Mouse (Mus musculus): ENCODE measurements around the gene Agbl4.
A peak's percentile ranks its signal among the peaks of the same experiment; 100 is the strongest.

The Agbl4 gene

DNA sequence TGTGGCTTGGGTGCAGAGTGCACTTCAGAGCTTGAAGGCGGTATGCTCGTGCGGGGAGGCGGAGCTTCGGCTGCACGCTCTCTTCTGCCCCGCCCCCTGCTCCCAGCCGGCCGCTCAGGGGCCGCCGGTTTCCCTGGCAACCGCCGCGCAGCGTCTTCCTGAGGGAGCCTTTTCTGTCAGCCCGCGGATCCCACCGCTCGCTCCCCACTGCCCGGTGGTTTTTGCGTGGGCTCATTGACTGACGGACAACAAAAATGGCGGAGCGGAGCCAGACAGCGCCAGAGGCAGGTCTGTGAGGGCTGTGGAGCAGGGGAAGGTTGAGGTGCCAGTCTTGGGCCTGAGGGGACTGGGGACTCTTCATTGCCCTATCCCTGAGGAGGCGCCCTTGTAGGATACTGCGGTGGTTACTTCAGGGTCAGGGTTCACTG, at the start of gene Agbl4:
TSS of gene Agbl4 (plus strand) at position 44 of the 428 bp plus-strand sequence.
- peak; percentile 72 for DNase-seq (ENCODE audit: low spot score)

DNA sequence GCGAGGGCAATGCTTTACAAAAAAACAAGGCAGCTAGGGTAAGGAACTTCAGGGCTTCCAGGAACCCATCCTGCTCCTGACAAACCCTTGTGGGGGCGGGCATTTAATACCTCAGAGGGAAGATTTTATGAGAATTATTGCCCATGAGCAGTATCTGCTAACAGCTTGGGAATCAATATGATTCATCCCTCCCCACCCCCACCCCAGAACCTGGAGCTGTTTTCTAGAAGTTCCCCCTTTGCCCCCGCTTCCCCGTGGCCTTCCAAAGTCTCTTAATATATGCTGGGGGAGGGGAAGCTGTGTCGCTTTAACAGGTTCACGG, 46.6 kb upstream of the Agbl4 start:
- no peak for DNase-seq (ENCODE audit: low spot score)

DNA sequence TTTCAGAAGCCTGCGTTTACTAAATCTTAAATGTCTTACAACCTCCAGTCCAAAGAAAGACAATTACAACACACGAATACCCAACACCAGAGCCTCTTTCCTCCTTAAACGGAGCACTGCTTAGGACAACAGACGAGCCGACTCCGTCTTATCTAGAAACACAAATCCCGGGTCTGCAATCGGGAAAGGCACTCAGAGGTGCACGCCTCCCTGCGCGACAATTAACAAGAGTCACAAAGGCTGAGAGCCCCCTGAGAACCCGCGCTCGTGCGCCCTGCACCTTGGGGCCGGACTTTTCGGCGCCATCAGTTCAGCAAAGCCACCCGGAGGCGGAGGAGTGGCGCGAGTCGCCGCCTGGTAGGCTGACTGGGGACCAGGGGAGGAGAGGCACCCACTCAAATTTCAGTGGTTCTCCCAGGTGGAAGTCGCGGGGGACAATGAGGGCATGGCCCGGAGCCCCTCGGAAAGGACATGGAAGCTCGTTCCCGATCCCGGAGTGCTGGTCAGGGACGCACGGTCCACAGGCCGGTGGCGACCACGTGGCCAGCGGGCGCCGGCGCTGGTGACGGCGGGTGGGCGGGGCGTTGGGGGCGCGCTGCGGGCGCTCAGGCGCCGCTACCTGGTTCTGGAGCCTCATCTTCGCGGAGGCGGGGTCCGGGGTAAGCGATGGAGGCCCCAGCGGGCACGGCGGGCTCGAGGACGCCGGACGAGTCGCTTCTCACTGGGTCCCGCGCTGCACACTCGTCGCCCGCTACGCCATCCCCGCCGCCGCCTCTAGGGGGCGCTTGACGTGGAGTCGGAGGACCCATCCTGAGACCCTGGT, 46.1 kb upstream of the Agbl4 start, which contains the start of gene Elavl4:
TSS of gene Elavl4 (minus strand) at position 732 of the 823 bp plus-strand sequence.
- peak; percentile 69 for DNase-seq (ENCODE audit: low spot score)

DNA sequence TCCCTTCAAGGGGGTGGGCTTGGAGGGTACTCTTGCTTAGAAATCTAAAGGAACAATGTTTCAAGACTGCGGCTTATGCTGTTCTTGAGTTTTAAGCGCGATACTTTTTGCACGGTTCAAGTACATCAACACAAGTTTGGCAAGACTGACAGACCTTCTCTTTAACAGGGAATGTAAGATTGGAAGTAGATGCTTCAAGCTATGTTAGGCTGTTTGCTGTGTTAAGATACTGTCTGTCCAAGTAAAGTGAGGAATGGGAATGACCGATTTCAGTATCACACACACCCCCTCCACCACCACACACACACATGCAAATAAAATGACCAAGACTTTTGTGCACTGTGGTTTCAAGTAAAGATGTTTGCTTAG, 45.5 kb upstream of the Agbl4 start:
- DNase-seq (ENCODE audit: low spot score) = no peak

DNA sequence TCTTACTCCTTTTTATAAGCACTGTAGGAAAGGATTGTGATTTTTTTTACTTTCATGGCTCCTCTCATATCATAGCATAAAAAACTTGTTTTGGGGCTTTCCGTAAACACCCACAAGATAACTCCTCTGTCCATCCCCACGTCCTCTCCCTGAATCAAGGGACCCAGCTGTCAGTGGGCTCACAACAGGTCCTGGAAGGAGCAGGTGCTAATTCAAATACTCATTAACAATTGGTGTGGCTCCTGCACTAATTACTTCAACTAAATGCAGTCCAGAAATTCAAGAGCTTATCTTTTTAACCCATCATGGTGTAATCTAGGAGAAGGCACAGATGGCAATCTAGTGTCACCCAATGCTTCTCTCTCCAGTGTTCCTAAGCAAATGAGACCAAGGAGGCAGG, 36.9 kb upstream of the Agbl4 start:
- no peak for DNase-seq (ENCODE audit: low spot score)

DNA sequence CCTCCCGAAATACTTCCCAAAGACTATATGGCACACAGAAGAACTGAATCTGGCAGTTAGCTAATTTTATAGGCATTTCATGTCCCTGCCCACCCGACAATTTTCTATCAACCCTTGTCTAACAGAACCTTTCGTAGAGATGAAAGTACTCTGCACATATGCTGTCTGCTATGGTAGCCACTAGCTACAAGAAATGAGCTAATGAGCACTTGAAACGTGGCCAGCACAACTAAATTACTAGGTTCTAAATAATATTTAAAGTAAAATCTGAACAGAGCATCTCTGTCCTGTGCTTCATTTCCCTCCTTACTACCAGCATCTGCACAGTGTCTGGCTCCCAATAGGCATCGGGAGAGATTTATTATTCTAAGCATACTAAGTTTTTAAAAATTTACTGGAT, 1.2 kb upstream of the Agbl4 start:
- DNase-seq (ENCODE audit: low spot score) = no peak

DNA sequence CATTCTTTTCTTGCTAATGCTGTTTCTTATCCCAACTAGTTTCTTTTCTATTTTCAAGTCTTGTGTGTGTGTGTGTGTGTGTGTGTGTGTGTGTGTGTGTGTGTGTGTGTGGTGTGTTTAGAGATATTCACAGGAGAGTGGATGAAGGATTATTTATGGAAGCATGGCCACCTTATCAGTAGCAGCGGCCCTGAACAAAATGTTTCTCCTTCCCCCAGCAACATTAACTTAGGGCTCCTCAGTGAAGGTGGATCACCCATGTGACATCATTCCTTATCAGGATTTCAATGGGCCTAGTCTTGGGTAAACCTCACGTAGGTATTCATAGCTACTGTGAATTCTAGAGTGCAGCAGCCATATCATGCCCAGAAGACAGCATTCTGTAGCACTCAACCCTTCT, 22.8 kb downstream of the Agbl4 start:
- no peak for DNase-seq (ENCODE audit: low spot score)

DNA sequence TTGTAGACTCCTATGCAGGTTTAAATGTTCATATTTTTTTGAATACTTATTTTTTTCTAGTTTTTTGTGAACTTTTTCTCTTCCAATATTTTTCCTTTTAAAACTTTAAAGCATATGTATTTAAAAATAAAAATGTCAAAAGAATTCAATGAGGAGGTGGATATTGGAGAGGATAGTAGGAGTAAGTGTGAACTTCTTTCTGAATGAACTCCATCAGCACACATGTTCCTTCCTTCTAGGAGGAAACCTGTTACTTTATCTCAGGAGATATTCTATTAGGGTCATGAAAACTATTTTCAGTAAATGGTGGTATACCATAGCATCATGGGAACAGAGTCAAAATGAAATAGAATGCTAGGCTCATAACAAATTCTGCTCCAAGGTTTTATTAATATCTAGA, 30.2 kb downstream of the Agbl4 start:
- no peak for DNase-seq (ENCODE audit: low spot score)

DNA sequence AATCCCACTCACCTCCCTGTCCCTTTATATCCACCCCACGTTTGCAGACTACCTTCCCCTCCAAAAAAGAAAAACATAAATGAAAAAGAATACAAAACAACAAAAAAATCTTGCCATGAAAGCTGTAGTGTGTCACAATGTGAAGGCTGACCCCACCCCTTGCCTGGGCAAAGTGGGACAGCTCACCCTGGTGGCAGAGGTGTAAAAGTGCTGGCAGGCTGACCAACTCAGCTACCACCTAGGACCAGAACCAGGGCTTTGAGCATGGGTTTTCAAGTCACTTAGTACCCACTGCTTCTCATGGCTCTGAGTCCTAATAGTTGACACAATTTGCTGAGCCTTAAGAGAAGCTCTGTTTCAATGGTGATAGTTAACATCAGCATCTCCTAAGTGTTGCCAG, 96.9 kb downstream of the Agbl4 start:
- peak; percentile 5 for DNase-seq (ENCODE audit: low spot score)

DNA sequence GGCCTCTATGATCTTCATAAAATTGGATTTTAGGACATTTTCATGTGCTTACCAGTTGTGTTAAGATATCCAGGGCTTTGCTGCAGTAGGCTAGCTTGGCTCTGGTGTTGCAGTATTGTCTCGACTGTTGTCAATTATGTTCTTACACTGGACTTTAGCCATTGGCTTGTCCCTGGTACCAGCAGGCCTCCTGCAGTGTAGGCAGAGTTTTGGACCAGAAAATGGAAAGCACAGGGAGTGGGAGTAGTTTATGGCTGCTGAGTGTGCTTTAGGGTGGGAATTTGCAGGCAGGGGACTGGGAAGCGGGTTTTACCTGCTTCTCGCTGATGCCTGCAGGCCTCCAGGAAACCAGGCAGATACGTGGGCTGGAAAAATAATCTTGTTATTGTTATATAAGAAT, 132.3 kb downstream of the Agbl4 start:
- DNase-seq (ENCODE audit: low spot score) = no peak

DNA sequence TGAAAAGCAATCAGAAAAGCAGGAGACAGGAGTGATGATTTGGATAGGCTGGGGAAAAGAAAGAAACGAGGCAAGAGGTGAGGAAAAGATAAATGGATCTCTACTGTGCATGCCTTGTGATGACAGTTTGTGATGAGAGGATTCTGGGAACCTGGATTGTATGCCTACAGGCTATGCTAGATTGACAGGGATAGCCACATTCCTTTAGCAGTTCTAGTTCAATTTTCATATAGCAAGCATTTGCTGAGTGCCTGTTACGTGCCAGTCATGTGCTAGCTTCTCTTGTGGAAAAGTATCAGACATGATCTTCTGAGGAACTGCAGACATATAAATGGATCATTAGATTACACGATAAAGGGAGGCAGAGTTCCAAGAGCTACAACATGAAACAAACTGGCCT, 151.8 kb downstream of the Agbl4 start:
- DNase-seq (ENCODE audit: low spot score) = no peak

DNA sequence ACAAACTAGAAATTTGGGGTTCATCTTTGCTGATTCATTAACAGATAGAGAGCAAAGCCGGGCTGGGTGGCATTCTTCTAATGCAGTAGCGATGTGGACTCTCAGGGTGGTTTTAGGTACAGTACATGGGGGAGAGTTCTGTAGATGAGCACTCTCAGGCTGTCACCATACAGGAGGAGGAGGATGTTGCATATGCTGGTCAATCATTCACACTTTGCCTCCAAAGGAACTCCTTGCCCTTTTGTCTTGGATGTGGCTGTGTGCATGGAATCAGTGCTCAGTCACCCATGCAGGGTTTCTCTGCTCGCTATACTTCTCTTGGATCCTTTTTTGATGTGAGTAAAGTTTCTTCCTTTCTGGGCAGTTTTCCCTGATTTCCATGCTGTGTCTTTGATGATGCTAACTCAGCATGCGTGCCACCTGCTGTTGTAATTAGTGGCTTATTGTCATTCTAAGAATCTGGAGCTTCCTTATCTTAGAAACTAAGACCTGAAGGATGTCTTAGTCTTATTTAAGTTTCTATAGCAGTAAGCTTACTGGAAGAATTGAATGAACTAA, 200.3 kb downstream of the Agbl4 start:
- DNase-seq (ENCODE audit: low spot score) = no peak

DNA sequence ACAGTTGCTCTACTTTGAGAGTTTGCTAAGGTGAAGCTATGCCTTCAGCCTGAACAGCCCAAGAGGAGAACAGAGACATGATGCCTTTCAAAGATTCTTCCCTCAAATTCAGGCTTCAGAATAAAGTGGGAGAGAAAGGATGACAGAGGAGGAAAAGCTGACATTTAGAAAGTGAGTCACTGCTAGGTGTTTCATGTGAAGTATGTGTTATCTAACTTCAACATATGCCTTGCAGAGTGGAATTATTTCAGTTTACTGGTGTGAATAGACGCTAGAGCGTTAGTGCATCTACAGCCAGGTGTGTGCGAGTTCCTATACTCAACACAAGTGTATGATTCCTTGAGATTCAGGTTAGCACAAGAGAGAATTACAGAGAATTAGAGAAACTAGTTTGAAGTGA, 244.0 kb downstream of the Agbl4 start:
- DNase-seq (ENCODE audit: low spot score) = no peak

DNA sequence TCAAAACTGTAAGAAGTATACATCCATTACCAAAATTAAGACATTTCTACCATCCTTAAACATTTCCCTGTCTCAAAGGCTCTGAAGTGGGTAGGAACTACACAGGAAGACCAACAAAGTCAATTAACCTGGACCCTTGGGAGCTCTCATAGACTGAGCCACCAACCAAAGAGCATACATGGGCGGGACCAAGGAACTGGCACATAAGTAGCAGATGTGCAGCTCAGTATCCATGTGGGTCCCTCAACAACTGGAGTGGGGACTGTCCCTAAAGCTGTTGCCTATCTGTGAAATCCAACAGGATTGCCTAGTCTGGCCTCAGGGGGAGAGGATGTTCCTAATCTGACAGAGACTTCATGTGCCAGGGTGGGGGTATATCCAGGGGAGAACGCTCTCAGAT, 265.5 kb downstream of the Agbl4 start:
- no peak for DNase-seq (ENCODE audit: low spot score)

DNA sequence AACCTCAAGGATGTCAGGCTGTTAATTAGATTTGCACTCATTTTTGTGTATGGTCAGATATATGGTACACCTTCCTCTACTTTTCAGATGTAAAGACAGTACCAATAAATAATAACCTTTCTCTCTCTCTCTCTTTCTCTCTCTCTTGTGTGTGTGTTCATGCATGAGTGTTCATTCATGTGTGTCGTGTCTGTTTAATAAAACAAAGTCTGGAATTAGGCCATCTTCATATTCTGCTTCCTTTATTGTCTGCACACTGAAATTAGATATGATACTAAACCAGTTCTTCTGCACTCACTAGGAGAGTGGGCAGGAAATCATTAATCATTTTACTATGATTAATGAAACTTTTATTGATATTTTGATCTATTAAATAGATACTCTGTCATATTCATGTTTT, 276.7 kb downstream of the Agbl4 start:
- DNase-seq (ENCODE audit: low spot score) = no peak

DNA sequence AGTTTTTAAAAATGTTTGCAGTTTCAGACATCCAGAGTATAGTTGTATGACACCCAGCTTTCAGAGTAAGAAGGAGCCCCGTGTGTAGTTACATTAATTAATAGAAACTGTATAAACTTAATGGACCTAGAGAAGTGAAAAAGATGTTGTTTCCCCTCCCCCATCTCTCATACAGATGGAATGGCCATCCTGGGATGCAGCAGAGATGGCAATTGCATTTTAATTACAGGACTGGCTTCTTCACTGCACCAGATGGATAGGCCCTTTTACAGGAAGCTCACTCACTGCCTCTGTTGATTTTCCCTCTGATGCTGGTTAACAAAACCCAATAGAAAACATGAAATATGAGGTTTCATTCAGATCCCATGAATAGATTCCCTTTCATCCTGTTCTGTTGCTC, 337.7 kb downstream of the Agbl4 start:
- DNase-seq (ENCODE audit: low spot score) = no peak

DNA sequence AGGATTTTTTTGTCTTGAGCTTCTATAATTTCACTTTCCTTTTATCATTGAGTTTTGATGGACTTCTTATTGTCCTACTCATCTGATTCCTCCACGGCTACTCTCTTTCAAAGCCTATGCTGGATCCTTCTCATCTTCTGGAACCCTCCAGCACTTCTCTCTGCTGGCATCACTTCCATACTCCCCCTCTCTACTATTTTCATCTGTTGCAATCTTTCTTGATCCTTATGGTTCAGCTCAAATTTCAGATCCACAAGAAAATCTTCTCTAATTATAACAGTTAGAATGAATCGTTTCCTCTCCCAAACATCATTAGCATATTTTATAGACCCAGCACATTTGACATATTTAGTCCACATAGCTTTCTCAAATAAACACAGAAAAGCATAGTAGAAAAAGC, 360.5 kb downstream of the Agbl4 start:
- no peak for DNase-seq (ENCODE audit: low spot score)

DNA sequence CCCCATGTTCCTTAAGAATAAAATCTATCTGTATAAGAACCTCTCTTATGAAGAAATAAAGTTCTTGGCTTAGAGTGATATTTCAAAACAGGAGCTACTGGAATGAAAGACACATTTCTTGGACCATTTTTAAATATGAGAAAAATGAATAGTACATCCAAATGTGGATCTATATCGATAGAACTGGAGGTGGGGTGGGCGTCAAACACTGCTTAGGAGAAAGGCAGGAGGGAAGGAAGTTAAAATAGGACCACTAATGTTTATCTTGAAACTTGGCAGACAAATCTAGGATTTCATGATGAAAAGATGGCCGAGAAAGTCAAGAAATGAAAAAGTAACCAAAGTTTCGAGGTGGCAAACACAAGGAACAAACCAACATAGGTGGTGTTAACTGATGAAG, 391.1 kb downstream of the Agbl4 start:
- no peak for DNase-seq (ENCODE audit: low spot score)

DNA sequence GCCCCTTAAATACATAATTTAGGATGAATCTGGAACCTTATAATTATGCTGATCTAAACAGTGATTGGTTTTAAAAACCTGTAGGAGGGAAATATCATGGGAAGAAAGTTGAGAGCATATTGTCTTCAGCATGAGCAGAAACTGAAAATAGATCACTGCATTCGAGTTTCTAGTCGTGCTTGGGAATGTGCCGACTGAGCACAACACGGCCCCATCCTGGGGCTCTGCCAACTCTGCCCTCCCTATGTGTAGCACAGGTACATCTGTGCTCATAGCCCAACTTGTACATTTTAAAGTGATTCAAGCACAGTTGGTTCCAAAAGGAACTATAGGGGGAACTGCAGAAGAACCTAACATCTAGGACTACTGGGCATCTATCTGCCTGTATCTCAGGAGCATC, 402.4 kb downstream of the Agbl4 start:
- DNase-seq (ENCODE audit: low spot score) = no peak

DNA sequence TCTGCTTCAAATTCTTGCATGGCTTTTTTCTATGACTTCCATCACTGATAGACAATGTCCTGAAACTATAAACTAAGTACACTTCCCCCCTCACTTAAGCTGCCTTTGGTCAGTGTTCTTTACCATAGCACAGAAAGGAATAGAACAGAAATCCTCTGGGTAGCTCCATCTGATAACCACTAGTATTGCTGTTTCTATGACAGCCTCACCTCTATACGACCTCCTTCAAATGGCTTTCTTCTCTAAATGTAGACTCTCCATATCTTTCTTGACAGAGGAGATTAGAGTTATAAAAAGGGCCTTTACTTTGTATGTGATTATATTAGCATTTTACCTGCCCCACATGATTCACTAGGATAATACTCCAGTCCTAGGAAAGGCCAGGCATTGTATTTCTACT, 413.5 kb downstream of the Agbl4 start:
- no peak for DNase-seq (ENCODE audit: low spot score)

DNA sequence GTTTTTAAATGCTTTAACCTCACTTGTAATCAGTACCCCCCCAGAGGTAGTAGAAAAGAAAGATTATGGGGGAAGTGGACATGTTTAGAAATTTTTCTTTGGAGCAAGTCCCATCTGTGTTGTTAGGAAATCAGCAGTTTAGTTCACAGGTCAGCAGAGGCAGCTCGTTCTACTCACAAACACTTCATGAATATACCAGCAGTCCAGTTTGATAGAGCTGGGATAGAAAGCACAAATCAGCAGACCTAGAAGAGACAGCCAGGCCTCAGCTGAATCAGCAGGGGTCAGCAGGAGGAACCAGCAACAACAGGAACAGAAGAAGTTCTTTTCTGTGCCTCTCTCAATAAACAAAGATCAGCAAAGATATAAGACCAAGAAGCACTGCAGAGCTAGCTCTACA, 435.3 kb downstream of the Agbl4 start:
- no peak for DNase-seq (ENCODE audit: low spot score)

DNA sequence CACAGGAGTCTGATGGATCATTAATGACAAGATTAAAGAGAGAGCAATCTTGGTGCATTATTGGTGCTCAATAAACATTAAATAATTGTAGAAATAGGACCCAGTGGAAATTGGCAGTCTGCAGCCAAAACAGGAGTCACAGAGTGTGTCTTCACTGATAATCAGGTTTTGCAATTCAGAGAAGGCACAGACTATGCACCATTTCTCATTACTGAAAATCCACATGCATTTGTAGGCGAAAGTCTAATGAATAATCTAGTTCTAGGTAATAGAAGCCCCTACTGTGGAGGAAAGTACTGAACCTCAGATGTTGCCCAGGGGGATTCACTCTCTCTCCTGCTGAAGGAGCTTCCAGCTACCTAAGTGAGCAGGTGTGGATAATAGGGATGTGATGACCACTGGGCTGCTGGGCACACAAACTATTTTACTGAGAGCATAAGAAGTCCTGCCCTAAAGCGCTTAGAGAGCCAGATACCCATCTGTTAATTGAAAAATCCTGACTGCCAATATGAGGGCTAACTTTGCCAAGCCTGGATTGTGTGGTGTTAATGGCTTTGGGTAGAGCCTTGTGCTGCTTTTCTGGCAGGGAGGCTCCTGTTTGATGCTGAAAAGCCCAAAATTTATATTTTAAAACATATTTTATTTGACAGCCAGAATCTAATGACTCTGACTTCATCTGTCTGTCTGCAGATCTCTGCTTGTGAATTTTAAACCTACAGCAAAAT, 482.4 kb downstream of the Agbl4 start:
- no peak for DNase-seq (ENCODE audit: low spot score)

DNA sequence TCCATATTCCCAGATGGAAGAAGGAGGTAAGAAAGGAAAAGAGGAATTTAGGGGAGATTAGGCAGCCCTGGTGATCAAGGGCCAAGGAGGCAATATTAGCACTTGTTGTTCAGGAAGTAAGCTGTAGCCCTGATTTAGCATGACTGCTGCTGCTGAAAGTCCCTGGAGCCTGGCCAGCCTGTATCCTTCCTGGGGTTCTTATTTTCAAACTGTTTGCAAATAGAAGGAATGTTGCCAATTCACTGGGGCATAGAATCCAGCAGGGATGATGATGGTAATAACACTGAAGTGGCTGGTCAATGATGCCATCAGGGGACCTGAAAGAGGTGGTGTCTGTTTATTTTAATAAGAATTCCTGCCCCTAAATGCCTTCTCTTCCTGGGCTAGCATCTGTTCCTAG, 518.6 kb downstream of the Agbl4 start:
- DNase-seq (ENCODE audit: low spot score) = no peak

DNA sequence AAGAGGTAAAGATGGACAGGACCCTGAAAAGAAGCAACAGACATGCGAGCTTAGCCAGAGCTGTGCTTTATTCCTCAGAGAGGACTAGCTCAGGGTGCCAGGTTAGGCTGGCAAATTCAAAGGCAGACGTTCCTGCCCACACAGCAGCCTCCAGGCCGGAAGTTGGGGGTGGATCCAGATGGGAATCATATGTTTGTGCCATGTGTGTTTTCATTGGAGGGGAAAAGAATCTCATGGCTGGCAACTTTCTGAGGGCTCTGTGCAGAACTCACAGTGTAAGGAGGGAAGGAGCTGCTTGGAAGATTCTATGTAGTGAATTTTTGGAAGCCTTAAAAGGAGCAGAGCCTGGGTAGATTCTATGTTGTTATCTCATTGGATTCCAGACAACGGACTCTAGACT, 519.1 kb downstream of the Agbl4 start:
- no peak for DNase-seq (ENCODE audit: low spot score)

Data from ovary, postnatal 36 days (tissue).